Mouse (Mus musculus): ENCODE results near the gene AW146154.
"Not testable (repeated sequence)": the region's sequence is repeated elsewhere in the genome, so short reads cannot be mapped to it uniquely, and the experiment has no call there.

Gene AW146154

GRCm38 (mm10) chr7:41499389-41500049 lies at the start of gene AW146154, which contains the start of gene Gm20449:
TSS of gene AW146154 (minus strand) at chr7:41499890.
TSS of gene Gm20449 (minus strand) at chr7:41499417.
- DNase-seq = peak; percentile 96

GRCm38 (mm10) chr7:41512672-41513071 lies 13.0 kb upstream of the AW146154 start:
- DNase-seq = no peak

GRCm38 (mm10) chr7:41512207-41512606 lies 12.5 kb upstream of the AW146154 start:
- DNase-seq = no peak

GRCm38 (mm10) chr7:41502402-41502801 lies 2.7 kb upstream of the AW146154 start:
- DNase-seq = peak; percentile 11

GRCm38 (mm10) chr7:41500151-41500934 lies 653 bp upstream of the AW146154 start:
- peak; percentile 71 for DNase-seq

- not testable (repeated sequence) for DNase-seq
Observed at GRCm38 (mm10) chr7:41499018-41499388, 687 bp downstream of the AW146154 start.

- DNase-seq = not testable (repeated sequence)
Observed at GRCm38 (mm10) chr7:41498464-41498863, 1.2 kb downstream of the AW146154 start.

GRCm38 (mm10) chr7:41497871-41498270 lies 1.8 kb downstream of the AW146154 start:
- peak; percentile 31 for DNase-seq

GRCm38 (mm10) chr7:41451864-41452263 lies 47.8 kb downstream of the AW146154 start:
- no peak for DNase-seq

GRCm38 (mm10) chr7:41448596-41448995 lies 51.1 kb downstream of the AW146154 start, which contains the start of gene Vmn2r57:
TSS of gene Vmn2r57 (minus strand) at chr7:41448696.
- DNase-seq = not testable (repeated sequence)
